Mouse (Mus musculus) layer of hippocampus, postnatal 14 days (tissue): Measurements from ENCODE around the gene Mrpl43. TPM values are rescaled to one million over a fixed set of nuclear protein-coding genes. Genes with fewer than 3 reads are reported as not detected.
A peak's percentile ranks its signal among the peaks of the same experiment; 100 is the strongest.

Experiments used
- DNase-seq, 2 experiments: peaks; one replicate each; pipeline ENCODE4 v3.0.0; 2021 to 2022; ENCODE audit warnings: low spot score in 2 of 2, mixed read lengths in 1 of 2
- total RNA-seq, 2 experiments: library from RNA; stranded (reverse); gene quantifications; 2 replicates each; pipeline ENCODE4 v1.2.3; 2021

Gene Mrpl43
- total RNA-seq, 2 experiments from 2014 or later, result 46.2 to 47.5 TPM

GRCm38 (mm10) chr19:45030111-45030510 is 23.9 kb upstream of the Mrpl43 start:
- peak in 1 of 2 experiments; percentile 53 for DNase-seq

DNA sequence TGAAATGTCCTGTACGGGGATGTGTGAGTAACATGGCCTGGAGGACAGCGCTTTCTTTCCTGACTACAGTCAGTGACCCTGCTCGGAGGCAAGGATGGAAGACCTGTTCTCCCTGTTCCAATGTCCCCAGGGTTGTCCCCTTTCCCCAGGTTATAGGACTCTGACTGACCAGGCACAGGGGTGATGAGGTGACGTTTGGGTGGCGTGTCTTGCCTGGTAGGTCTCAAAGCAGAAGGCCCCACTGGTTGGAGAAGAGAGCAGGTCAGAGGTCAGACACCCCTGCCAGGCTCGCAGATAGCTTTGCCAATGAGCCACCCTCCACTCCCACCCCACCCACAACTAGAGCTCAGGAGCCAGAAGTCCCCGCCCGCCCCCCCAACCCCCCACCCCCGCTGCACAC is 23.3 kb upstream of the Mrpl43 start:
- no peak for DNase-seq

DNA sequence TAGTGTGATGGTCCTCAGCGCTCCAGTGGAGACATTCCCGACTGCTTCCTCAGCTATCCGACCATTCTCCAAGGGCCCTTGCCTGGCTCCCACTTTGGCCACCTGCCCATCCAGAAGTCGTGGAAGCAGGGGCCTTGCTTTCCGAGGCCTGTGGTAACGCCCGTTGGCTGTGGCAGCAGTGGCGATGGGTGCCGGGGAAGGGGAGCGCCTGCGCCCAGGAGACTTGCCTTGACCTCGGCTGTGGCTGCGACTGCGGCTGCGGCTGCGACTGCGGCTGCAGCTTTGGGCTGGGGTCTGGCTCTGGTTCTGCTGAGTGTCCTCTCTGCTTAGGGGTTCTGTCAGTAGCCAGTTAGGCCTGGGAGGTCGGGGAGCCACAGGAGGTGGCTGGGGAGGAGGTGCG is 22.5 kb upstream of the Mrpl43 start:
- DNase-seq, result no peak

DNA sequence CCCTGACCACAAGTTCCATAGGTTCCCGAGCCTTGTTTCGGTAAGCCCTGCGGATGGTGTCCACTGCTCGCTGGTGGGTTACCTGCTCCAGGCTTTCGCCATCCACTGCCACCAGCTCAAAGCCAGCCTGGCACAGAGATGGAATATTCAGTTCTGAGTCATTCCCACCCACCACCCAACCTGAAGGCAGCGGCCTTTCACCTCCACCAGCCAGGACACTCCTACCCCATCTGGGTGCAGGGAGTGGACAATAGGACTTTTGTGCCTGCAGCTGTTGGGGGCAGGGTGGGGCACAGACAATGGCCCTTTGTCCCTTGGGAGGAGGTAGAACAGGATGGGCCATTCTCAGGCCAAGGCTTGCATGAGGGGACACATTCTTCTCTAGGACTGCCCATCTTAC is 21.6 kb upstream of the Mrpl43 start:
- DNase-seq, result no peak

DNA sequence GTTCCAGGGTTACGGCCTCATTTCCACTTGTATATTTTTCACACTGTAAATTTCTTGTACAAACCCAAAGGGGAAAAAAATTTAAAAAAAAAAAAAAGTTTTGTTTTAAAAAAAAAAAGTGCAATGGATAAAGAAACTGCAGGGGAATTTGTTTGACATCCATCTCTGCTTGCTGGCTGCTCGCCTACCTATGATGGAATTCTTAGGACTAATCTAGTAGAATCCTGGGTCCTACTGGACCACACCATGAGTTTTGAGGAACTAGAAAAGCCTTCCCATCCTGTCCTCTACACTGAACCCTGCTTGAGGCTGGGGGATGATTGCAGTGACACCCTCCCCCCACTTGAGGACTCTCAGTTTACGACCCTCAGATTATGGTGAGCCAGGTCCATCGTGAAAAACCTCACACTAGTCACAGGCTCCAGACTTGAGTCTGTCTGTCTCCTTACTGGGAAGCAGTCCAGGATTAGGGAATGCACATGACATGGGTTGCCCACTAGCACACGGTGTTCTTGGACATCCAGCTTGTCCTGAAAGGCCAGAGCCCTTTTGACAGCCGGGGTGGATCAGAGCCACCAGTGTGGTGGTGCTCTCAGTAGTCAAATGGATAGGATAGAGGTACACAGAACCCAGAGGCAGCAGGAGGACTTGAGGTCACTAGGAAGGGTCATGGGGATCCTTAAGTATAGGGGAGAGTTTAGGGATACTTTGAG is 20.9 kb upstream of the Mrpl43 start:
- no peak for DNase-seq

GRCm38 (mm10) chr19:45025937-45026568 is 19.8 kb upstream of the Mrpl43 start:
- DNase-seq, result no peak

DNA sequence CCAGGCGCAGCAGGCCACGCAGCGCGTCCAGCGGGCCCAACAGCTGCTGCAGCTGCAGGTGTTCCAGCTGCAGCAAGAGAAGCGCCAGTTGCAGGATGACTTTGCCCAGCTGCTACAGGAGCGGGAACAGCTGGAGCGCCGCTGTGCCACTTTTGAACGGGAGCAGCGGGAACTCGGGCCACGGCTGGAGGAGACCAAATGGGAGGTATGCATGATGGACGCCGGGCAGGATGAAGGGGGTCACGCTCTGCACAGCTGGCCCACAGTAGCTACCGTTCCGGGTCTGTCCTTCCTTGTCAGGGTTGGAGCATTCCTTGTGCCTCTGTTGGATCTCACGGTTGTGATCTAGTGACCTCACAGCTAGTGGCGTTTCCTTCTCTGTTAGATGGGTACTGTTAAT is 18.5 kb upstream of the Mrpl43 start:
- DNase-seq, result no peak

DNA sequence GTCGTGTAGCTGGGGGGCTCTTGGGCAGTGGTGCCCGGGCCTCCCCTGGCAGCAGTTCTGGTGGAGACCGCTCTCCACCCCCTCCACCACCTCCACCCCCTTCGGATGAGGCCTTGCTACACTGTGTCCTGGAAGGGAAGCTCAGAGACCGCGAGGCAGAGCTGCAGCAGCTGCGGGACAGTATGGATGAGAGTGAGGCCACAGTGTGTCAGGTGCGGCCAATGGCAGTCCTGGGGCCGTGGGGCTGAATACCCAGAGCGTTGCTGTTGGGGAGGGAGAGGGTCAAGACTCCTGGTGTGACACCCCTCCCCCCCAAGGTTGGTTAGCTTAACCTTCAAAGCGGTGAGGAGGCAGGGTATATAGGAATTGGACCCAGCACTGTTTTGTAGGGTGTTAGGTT is 17.8 kb upstream of the Mrpl43 start:
- no peak for DNase-seq

DNA sequence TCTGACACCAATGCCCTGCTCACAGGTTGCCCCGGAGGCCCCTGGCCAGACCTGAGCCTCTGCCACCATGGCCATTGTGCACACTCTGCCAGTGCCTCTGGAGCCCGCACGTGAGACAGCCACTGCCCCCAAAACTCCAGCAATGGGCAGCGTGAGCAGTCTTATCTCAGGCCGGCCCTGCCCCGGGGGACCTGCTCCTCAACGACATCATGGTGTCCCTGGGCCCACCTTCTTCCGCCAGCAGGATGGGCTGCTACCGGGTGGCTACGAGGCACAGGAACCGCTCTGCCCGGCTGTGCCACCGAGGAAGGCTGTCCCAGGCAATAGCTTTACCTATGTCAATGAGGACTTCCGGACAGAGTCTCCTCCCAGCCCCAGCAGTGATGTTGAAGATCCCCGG is 15.1 kb upstream of the Mrpl43 start:
- DNase-seq, result no peak

GRCm38 (mm10) chr19:45020348-45020747 is 14.1 kb upstream of the Mrpl43 start:
- no peak for DNase-seq

DNA sequence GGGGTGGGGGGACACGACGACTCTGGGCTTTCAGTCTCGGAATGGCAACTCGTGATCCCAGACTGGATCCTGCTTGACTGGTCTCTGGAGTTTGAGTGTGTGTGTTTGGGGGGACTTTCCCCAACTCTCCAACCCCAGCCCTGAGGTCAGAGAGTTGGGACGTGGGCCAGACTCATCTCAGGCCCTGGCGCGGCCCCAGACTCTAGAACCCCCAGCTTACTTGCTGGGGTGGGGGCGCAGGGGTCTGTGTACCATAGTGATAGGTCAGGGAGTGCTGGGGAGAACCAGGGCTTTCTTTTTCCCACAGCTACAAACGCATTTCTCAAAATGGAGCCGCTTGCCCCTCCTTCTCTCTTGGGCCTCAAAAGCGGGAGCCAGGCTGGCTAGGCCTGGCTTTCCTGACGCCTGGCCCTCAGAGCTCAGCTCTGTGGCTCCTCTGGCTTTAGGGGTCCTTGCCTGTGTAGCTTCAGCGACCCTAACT is 12.1 kb upstream of the Mrpl43 start:
- no peak for DNase-seq

DNA sequence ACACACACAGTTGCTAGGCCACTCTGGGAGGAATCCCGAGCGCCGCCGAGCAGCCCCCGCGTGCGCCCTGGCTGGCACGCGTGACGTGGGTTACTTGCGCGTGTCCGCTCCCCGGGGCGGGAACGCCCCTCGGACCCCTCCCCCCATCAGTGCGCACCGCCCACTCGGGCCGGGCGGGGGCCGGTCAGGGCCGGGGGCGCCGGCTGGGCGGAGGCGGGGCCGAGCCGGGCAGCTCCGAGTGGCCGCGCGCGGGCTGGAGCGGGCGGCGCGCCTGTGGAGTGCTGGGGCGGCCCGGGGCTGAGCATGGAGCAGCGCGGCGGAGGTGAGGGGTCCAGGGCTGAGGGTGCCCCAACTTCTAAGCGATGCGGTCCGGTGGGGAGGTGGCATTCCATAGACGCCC is 11.7 kb upstream of the Mrpl43 start:
- peak; percentile 80 to 83 for DNase-seq

- peak; percentile 81 to 83 for DNase-seq
Observed at GRCm38 (mm10) chr19:45017216-45017771, 11.1 kb upstream of the Mrpl43 start.

DNA sequence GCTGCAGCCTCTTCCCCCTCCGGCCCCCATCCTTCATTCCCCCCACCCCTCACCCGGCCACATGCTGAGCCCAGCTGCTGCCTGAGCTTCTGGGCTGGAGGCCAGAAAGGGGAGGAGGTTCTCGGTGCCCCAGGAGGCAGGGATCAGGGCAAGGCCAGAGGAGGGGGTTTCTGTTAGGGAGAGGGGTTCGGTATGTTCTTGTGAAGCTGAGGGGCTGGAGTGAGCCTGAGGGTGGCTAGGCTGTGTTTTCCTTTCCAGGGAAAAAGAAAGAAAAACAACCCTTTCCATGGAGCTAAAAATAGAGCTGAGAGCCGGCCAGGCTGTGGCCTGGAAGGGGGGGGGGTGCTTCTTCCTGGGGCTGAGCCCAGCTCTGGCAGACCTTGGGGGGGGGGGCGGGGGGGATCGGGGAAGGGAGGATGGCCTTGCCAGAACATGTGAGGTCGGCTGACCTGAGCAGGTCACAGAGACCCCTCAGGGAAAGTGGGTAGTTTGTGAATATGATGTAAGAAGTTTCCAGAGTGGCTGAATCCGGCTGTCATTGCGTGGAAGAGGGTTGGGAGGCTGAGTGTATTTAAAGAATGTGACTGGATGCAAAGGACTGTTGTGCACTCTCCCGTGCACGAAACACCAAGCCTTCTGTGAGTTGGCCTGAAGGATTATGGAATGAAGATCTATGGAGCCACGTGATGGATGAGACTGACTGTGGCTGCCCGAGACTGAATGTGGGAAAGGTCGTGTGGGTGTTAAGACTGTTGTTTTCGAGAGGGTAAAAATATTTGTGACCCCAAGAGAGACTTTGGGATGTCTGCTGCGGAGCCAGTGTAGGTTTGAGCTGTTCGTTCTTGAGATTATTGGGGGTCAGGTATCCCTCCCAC is 10.3 kb upstream of the Mrpl43 start:
- DNase-seq, result peak; percentile 55 to 60

GRCm38 (mm10) chr19:45015518-45016281 is 9.5 kb upstream of the Mrpl43 start:
- DNase-seq, result no peak

DNA sequence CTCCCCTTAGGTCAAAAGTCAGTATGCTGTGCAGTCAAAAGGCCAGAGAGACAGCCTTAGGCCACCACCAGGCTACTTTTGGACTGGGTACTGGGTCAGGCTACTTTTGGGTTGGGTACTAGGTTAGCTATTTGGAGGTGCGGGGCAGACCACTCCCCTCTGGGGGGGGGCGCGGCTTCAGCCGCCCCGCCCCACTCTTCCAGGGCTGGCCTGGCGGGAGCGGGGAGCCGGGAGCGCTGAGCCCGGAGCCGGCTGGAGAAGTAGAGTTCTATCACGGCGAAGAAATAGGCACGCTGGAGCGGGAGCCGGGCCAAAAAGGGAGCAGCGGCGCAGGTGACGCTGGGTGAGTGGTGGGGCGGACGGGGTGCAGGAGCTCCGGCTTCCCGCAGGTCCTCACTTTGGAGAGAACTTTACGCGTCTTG is 8.8 kb upstream of the Mrpl43 start:
- DNase-seq, result no peak

- DNase-seq, result no peak
Observed at GRCm38 (mm10) chr19:45014335-45014971, 8.2 kb upstream of the Mrpl43 start, which contains the start of gene Lzts2. Gene Lzts2 (plus strand): TSS chr19:45014414.

GRCm38 (mm10) chr19:45013581-45014225 is 7.5 kb upstream of the Mrpl43 start:
- DNase-seq, result no peak

DNA sequence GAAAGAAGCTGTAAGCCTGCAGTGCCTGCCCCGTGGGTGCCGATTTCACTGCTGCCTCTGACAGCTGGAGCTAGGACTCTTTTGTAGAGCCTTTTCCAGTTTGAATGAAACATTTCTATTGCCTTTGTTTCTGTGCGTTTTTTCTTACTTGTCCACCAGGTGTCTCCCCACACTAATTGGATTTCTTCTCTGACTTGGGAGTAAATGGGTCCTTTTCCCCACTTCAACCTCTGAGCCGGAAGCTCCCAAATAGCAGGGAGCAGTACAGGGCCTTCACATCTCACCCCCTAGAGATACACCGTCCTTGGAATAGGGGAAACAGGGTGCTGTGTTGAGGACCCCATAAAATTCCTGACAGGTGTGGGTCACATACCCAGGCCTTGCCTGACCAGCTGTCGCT is 6.4 kb upstream of the Mrpl43 start:
- no peak for DNase-seq

- DNase-seq, result no peak
Observed at GRCm38 (mm10) chr19:45012219-45012618, 6.0 kb upstream of the Mrpl43 start.
